Mouse (Mus musculus) frontal cortex, adult 2 months (tissue): Measurements from ENCODE around the gene Soat1. TPM values are rescaled to one million over a fixed set of nuclear protein-coding genes. Genes with fewer than 3 reads are reported as not detected.
"Not testable (repeated sequence)": the region's sequence is repeated elsewhere in the genome, so short reads cannot be mapped to it uniquely, and the experiment has no call there.

ENCODE experiments used
- DNase-seq, 2 experiments: peaks; one replicate each; pipeline ENCODE4 v3.0.0; 2022; ENCODE audit warnings: low spot score in 1 of 2; ENCODE audit errors: extremely low spot score in 1 of 2
- polyA plus RNA-seq: library from polyadenylated mRNA; depleted of rRNA; stranded (reverse); fragments of >200 nt; gene quantifications from 2 replicates; pipeline ENCODE4 v1.2.3, GENCODE M21; 2012; rRNA removed

Soat1 gene
- 20.3 and 23.5 TPM in 2 replicates for polyA plus RNA-seq

- DNase-seq: peak; percentile 72 to 87
Observed at GRCm38 (mm10) chr1:156473961-156474503, at the start of gene Soat1. Gene Soat1, minus strand, starts transcription at chr1:156474331.

DNA sequence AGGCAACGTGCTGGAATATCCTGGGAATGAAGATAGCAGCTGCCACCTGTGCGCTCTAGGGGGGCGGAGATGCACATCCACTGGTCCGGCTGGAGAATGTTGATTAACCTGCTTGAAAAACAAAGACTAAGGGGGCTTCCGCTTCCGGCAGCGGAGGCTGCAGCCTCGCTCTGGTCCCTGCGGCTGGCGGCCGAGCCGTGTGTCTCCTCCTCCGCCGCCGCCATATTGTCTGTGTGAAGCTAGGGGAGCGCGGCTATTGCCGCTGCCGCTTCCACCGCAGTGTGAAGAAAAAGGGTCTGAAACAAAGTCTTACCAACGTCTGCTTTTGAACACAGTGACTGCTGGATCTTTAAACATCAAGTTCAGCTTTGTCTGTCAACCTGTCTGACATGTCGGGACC is 49.7 kb upstream of the Soat1 start, which contains the start of gene Gm10031:
Gene Gm10031, plus strand, starts transcription at position 171 of the 400 bp plus-strand sequence.
- not testable (repeated sequence) for DNase-seq

DNA sequence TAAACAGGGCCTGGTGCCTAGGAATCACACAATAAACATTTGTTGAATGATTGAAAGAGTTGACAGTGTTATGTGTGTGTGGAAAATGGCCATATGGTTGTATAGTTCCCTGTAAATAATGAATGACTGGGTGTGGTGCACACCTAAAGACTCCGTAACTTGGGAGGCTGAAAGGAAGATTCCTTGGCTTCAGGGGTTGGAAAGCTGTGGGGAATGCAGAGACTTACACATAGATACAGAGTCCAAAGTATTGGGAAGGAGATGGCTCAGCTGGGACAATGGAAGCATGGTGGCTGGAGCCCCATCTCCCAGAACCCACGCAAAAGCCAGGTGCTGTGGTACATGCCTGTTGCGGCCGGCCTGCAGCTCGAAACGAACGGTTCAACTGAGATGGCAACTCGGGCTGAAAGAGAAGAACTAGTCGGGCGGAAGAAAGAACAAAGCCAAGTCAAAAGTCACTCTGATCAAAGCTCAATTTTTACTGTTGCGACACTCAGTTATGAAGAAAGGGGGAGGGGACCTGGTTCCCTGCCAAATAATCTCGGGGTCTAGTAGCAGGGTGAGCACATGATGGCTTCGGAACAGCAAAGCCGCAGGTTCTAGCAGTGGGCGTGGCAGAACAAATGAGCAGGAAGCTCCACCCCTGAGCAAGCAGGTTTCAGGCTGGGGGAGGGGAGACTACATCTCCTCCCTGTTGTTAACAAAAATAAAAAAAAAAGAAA is 47.8 kb upstream of the Soat1 start:
- DNase-seq: no peak

DNA sequence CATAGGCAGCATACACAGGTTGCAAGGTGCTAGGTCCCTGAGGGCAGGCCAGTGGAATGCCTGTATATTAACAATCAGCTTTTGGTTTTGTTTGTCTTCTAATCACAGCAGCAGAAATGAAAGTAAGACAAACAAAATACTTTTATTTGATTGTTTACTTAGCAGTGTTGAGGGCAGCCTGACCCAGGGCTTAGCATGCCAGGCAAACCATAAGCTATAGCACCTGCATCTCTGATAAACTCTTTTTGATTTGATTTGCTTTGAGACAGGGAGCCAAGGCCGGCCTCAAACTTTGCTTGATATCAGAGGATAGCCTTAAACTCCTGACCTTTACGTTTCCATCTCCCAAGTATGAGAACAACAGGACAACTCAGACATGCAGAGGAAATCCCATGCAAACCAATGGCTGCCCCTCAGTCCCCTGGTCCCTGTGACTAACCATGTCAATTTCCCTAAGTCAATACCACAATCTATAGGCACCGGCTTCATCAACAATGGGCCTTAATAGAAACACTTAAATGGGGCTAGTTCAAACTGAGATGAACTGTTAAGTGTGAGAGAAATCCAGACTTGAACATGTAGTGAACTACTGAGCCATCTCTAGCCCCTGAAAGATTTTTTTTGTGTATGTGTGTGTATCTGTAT is 46.1 kb upstream of the Soat1 start:
- no peak for DNase-seq

- no peak for DNase-seq
Observed at GRCm38 (mm10) chr1:156507753-156508152, 33.6 kb upstream of the Soat1 start.

DNA sequence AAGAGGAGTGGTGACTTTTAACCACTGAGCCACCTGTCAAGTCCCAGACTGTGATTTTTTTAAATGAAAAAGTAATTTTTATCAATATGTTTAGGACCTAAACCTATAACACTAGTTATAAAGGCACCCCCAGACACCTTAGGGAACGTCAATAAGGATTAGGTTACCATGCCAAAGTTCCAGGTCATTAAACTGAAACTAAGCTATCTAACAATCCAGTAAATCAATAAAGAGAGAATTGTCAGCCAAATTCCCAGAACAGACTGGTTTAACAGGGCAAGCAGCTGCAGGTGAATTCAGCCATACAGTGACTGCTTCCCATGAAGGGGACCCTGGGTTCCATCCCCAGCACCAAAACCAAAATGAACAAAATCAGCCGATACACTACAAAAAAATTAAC is 31.8 kb upstream of the Soat1 start:
- DNase-seq: no peak

- no peak for DNase-seq
Observed at GRCm38 (mm10) chr1:156504945-156505523, 30.9 kb upstream of the Soat1 start.

DNA sequence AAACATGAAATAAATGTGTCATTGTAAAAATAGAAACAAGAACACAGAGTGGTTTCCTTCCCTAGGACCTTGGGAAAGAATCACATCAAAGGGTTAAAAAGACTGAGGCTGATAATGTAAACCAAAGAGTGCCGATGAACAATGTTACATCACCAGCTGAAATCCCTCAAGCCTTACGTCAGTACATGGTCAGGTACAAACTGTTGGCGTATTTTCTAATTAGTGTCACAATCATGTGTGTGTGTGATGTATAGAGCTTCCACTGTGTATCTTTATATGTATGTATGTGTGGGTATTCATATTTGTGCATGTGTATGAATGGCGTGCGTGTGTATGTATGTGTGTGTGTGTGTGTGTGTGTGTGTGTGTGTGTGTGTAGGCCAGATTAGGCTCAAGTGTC is 22.8 kb upstream of the Soat1 start:
- DNase-seq: no peak

GRCm38 (mm10) chr1:156495025-156495424 is 20.9 kb upstream of the Soat1 start:
- peak in 1 of 2 experiments; percentile 10 for DNase-seq

GRCm38 (mm10) chr1:156491226-156491796 is 17.2 kb upstream of the Soat1 start:
- no peak for DNase-seq

GRCm38 (mm10) chr1:156488031-156488430 is 13.9 kb upstream of the Soat1 start:
- no peak for DNase-seq

DNA sequence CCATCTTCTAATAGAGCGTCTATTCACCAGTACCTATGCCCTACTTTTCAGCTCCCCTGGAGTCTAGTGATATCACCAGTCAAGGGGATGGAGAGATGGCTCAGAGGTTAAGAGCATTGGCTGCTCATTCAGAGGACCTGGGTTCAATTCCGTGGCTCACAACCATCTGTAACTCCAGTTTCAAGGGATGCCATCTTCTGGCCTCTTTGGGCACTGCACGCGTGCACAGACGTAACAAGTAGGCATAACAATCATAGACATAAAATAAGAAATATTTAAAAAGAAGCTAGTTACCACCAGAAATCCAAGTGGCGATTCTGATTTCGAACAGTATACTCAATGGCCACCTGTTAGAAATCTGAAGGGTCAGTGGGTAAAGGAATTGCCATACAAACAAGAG is 13.4 kb upstream of the Soat1 start:
- DNase-seq: no peak

DNA sequence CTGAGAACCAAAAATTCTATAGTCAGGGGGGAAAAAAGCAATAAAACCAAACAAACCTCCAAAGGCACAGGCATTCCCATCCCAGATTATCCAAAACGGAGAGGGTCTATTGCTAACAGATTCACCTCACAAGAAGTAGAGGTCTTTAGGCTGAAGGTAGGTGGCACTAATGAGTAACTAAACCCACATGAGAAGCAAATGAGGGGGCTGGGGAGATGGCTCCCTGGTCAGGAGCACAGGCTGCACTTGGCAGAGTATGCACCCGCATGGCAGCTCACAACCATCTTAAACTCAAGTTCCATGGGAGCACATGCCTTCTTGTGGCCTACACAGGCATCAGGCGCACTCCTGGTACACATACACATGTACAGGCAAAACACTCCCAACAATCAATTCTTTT is 7.7 kb upstream of the Soat1 start:
- DNase-seq: no peak

DNA sequence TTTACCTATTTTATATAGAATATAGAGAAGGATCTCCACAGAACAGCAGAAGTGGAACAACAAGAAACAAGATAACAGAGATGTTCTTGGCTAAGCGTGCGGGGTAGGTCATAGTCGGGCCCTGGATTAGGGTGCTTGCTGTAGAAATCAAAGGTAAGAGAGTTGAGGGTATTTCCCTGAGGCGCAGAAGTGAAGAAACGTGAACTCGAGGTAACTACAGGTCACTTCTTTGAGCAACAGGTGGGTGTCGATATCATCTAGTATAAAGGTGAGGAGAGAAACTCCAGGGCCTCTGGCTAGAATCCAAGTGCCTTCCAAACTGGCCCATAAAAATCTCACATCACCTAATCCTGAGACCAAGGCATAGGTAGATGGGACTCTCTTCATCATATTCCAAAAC is 2.4 kb upstream of the Soat1 start:
- no peak for DNase-seq

DNA sequence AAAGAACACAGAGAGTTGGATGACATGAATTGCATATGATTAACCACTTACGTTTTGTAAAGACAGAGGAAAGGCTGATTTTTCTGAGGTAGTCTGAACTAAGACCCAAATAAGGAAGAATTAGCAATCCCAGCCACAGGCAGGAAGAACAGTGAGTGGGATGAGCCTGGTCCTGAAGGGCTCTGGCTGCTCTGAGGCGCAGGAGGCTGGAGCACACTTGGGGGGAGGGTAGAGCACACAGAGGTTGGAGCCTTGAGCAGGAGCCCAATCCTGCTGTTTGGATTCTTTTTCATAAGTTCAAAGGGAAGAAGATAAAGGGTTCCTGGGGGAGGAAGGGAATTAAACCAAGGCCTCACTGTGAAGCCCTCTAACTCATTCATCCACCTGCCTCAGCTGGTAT is 1.9 kb upstream of the Soat1 start:
- DNase-seq: no peak

DNA sequence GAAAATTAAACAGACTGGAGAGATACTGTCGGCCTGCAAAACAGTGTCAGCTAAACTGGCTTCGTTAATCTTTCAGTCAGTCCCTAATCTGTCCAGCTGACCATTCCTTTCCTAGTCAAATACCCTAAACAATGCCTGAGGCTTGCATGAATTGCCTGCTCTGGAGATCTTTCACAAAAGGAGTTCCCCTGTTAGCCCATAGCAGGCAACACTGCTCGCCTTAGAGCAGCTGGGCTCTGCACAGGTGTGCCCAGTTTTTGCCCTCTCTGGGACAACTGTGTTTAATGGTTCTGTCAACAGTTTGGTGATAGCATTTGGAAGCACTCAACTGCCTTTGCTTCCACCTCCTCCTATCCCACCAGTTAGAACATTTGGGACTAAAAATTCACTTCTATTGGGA is 723 bp upstream of the Soat1 start:
- DNase-seq: no peak

DNA sequence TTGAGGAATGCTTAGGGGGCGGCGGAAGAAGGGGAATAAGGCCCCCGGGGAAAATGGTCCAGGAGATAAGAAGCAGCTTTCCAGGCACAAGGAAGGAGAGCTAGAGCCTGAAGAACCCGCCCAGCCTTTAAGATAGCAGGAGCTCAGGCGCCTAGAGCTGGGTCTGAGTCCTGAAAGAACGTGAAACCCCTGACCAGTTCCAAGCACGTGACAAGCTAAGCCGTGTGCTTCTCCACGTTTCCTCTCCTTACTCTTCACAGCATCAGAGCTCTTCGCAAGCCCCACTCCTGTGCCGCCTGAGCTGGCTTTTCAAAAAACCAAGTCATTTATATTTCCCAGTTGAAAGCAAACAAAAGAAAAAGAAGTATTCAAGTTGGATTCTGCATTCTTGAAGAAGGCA is 1.1 kb downstream of the Soat1 start:
- no peak for DNase-seq

DNA sequence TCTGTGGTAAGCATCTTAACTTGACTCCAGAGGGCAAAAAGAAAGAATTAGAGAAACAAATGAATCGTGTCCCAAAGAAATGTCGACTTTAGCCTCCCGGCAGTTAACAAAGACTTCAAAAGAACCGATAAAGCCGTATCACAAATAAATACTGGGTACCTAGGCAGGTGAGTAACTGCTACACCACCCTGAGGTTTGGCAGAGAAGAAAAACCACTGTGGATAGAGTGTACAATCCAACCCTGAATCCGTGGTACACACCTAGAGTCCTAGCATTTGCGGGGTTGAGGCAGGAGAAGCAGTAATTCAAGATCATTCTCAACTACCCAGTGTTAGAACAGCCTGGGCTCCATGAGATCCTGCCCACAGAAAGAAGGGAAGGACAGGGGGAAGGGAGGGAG is 2.2 kb downstream of the Soat1 start:
- no peak for DNase-seq

GRCm38 (mm10) chr1:156471071-156471470 is 3.1 kb downstream of the Soat1 start:
- no peak for DNase-seq

- no peak for DNase-seq
Observed at GRCm38 (mm10) chr1:156470557-156470956, 3.6 kb downstream of the Soat1 start.

DNA sequence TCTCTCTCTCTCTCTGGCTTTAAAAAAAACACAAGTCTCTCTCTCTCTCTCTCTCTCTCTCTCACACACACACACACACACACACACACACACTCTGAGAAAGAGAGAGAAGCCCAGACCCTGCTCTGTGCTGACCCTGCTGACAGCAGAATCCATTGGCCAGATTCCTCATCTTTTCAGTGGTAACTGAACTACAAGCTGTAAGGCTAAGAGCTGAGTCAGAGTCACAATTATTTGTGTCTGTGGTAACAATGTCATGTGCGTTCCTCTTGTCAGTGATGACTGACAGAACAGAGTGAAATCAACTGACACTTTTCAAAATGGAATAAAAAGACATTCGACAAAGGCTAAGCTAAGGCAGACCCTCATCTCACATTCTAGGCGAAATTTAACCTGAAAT is 5.6 kb downstream of the Soat1 start:
- DNase-seq: no peak
